Mouse (Mus musculus) large intestine, adult 2 months (tissue): ENCODE measurements around the gene 4933414I15Rik. TPM values are rescaled to one million over a fixed set of nuclear protein-coding genes. Genes with fewer than 3 reads are reported as not detected.

Experiments
- polyA plus RNA-seq: library from polyadenylated mRNA; depleted of rRNA; stranded (reverse); fragments of >200 nt; gene quantifications from 2 replicates; pipeline ENCODE4 v1.2.3, GENCODE M21; 2012; rRNA removed

The 4933414I15Rik gene
- polyA plus RNA-seq, 1 experiment: not detected

Other genes with a start within 250 kb of the 4933414I15Rik start
- gene Zfp354c, start 116.0 kb downstream of the 4933414I15Rik start, polyA plus RNA-seq: 0.19 and 0.55 TPM in 2 replicates
- 0.06 and 0.08 TPM in 2 replicates for gene Zfp879, start 102.2 kb downstream of the 4933414I15Rik start, polyA plus RNA-seq
- gene Grm6, start 93.1 kb downstream of the 4933414I15Rik start, polyA plus RNA-seq: 0.23 and 0.45 TPM in 2 replicates
- gene Zfp454, start 56.1 kb downstream of the 4933414I15Rik start, polyA plus RNA-seq: 0.15 and 0.40 TPM in 2 replicates
- gene Zfp2, start 27.6 kb downstream of the 4933414I15Rik start, polyA plus RNA-seq: 0.58 and 1.1 TPM in 2 replicates
- 0.04 TPM in 1 of 2 replicates, not detected in the other for gene Zfp354b, start 12.1 kb downstream of the 4933414I15Rik start, polyA plus RNA-seq
- gene Prop1, start 10.0 kb upstream of the 4933414I15Rik start, polyA plus RNA-seq: not detected in 2 replicates
- not detected in 2 replicates for gene Olfr1378, start 22.8 kb upstream of the 4933414I15Rik start, polyA plus RNA-seq
- not detected in 2 replicates for gene Olfr1377, start 38.2 kb upstream of the 4933414I15Rik start, polyA plus RNA-seq
- gene Olfr51, start 59.8 kb upstream of the 4933414I15Rik start, polyA plus RNA-seq: not detected in 2 replicates
- gene Olfr54, start 70.5 kb upstream of the 4933414I15Rik start, polyA plus RNA-seq: not detected in 2 replicates
- not detected in 2 replicates for gene Olfr1375, start 104.3 kb upstream of the 4933414I15Rik start, polyA plus RNA-seq
- 0.61 and 1.3 TPM in 2 replicates for gene Zfp354a, start 115.5 kb upstream of the 4933414I15Rik start, polyA plus RNA-seq